14 mouse cellular contexts compared by ENCODE assay signal in genomic region chr2:168333552-168334240, GRCm38 (mm10). TPM values are rescaled to one million over a fixed set of nuclear protein-coding genes. Genes with fewer than 3 reads are reported as not detected.
DNase-seq lines count a peak whose midpoint lies in the region; ATAC-seq and TF ChIP-seq lines count a peak whose summit lies in the region.
"Had no signal": no experiment of that assay in that cellular context is flagged by ENCODE, and none has a peak within 500 bp of the region (broad histone marks: within the 10 kb centered on the region; RNA-seq: fewer than 3 reads in every experiment).

No protein-coding gene starts in this region.

- H3K36me3 ChIP-seq in forebrain, embryonic 10.5 days (replicated peaks): no peaks in the 10 kb centered on the region
- H3K36me3 ChIP-seq in forebrain, postnatal 0 days (ENCODE audit: insufficient read depth): no peaks in the 10 kb centered on the region
- no peaks in the 10 kb centered on the region for H3K36me3 ChIP-seq in midbrain, embryonic 11.5 days (ENCODE audit: control insufficient read depth, insufficient read depth, low read length)
- H3K36me3 ChIP-seq in midbrain, embryonic 15.5 days (replicated peaks): no peaks in the 10 kb centered on the region
- H3K36me3 ChIP-seq in lung, embryonic 16.5 days (ENCODE audit: control insufficient read depth, insufficient read depth, low read length): no peaks in the 10 kb centered on the region
- H3K36me3 ChIP-seq: G1E; liver, embryonic 15.5 days had no signal

- ATAC-seq in forebrain, postnatal 0 days: no peak
- 0 out of 2 replicates have a peak, but pooled peaks have one; percentile 20 for ATAC-seq in midbrain, embryonic 11.5 days (ENCODE audit: low FRiP score)
- ATAC-seq in midbrain, embryonic 15.5 days (replicated peaks): no peak
- peak; percentile 79 for ATAC-seq in lung, embryonic 16.5 days (ENCODE audit: low read depth)

- no peak for TF ChIP-seq CTCF in forebrain, postnatal 0 days (IDR thresholded peaks at IDR 0.05; ENCODE audit: low read depth)

- WGBS in forebrain, embryonic 10.5 days: 71% methylated on average over 20 of the region's 20 CpGs
- 56% methylated on average over 20 of the region's 20 CpGs for WGBS in forebrain, postnatal 0 days
- 59% methylated on average over 20 of the region's 20 CpGs for WGBS in midbrain, embryonic 11.5 days
- WGBS in midbrain, embryonic 15.5 days: 50% methylated on average over 20 of the region's 20 CpGs
- WGBS in lung, embryonic 16.5 days: 15% methylated on average over 20 of the region's 20 CpGs

- no peak overlapping the region for H3K9ac ChIP-seq in forebrain, postnatal 0 days
- H3K9ac ChIP-seq in midbrain, embryonic 11.5 days (ENCODE audit: low read length): no peak overlapping the region
- no peak overlapping the region for H3K9ac ChIP-seq in midbrain, embryonic 15.5 days
- H3K9ac ChIP-seq in lung, embryonic 16.5 days (ENCODE audit: low read length): no peak overlapping the region
- H3K9ac ChIP-seq: hindbrain, embryonic 14.5 days; liver, embryonic 15.5 days had no signal

- H3K27ac ChIP-seq in forebrain, embryonic 10.5 days: peak overlapping the region; percentile 65
- H3K27ac ChIP-seq in forebrain, postnatal 0 days (ENCODE audit: low read depth, low read length): no peak overlapping the region
- no peak overlapping the region for H3K27ac ChIP-seq in midbrain, embryonic 11.5 days (ENCODE audit: low read depth, low read length)
- no peak overlapping the region for H3K27ac ChIP-seq in midbrain, embryonic 15.5 days
- H3K27ac ChIP-seq in lung, embryonic 16.5 days (ENCODE audit: low read length): peak overlapping the region; percentile 38; the same call in 1 of the 2 replicates
- H3K27ac ChIP-seq: hindbrain, embryonic 14.5 days; liver, embryonic 15.5 days had no signal

- H3K27me3 ChIP-seq in forebrain, embryonic 10.5 days (ENCODE audit: poor library complexity, severe bottlenecking): peaks cover 5% of the 10 kb centered on the region; the same call in 1 of the 2 replicates
- H3K27me3 ChIP-seq in forebrain, postnatal 0 days (ENCODE audit: insufficient read depth, low read length): no peaks in the 10 kb centered on the region
- no peaks in the 10 kb centered on the region for H3K27me3 ChIP-seq in midbrain, embryonic 11.5 days (ENCODE audit: control insufficient read depth, insufficient read depth, low read length)
- 0 out of 2 replicates have a peak, but pooled peaks cover 3% of the 10 kb centered on the region for H3K27me3 ChIP-seq in midbrain, embryonic 15.5 days (replicated peaks)
- H3K27me3 ChIP-seq in lung, embryonic 16.5 days (ENCODE audit: control insufficient read depth, insufficient read depth, low read depth, low read length): no peaks in the 10 kb centered on the region
- H3K27me3 ChIP-seq: liver, embryonic 15.5 days had no signal

- peaks cover 32% of the 10 kb centered on the region for H3K4me1 ChIP-seq in forebrain, embryonic 10.5 days
- H3K4me1 ChIP-seq in forebrain, postnatal 0 days (ENCODE audit: insufficient read depth): peaks cover 9% of the 10 kb centered on the region
- peaks cover 20% of the 10 kb centered on the region for H3K4me1 ChIP-seq in midbrain, embryonic 11.5 days (ENCODE audit: control insufficient read depth, insufficient read depth, low read length)
- peaks cover 22% of the 10 kb centered on the region for H3K4me1 ChIP-seq in midbrain, embryonic 15.5 days
- H3K4me1 ChIP-seq in lung, embryonic 16.5 days (replicated peaks; ENCODE audit: control insufficient read depth, insufficient read depth, low read length): peaks cover 20% of the 10 kb centered on the region
- H3K4me1 ChIP-seq: liver, embryonic 15.5 days had no signal

- no peaks in the 10 kb centered on the region for H3K9me3 ChIP-seq in forebrain, embryonic 10.5 days
- no peaks in the 10 kb centered on the region for H3K9me3 ChIP-seq in forebrain, postnatal 0 days (ENCODE audit: low read length)
- H3K9me3 ChIP-seq in midbrain, embryonic 11.5 days (ENCODE audit: control insufficient read depth, low read length): no peaks in the 10 kb centered on the region
- H3K9me3 ChIP-seq in midbrain, embryonic 15.5 days: no peaks in the 10 kb centered on the region
- H3K9me3 ChIP-seq in lung, embryonic 16.5 days (ENCODE audit: control insufficient read depth, low read length): no peaks in the 10 kb centered on the region
- H3K9me3 ChIP-seq: liver, embryonic 15.5 days had no signal

- DNase-seq in forebrain, embryonic 10.5 days (ENCODE audit: extremely low spot score, low spot score): no peak
- no peak for DNase-seq in forebrain, postnatal 0 days
- DNase-seq in midbrain, embryonic 11.5 days (ENCODE audit: low spot score, missing footprints): peak; percentile 89
- DNase-seq in yolk sac, embryonic 10.5 days (ENCODE audit: low spot score): peak; percentile 7
- no peak for DNase-seq in right cerebral cortex, postnatal 25 days
- DNase-seq in spleen, postnatal 14 days (ENCODE audit: low spot score in 2 of 2): no peak
- DNase-seq: cerebellum, postnatal 10 days; gastrocnemius, postnatal 36 days; thymus, postnatal 36 days had no signal

- no peak overlapping the region for H3K4me3 ChIP-seq in forebrain, embryonic 10.5 days
- no peak overlapping the region for H3K4me3 ChIP-seq in forebrain, postnatal 0 days (ENCODE audit: low read depth, low read length)
- no peak overlapping the region for H3K4me3 ChIP-seq in midbrain, embryonic 11.5 days (ENCODE audit: low read depth, low read length)
- no peak overlapping the region for H3K4me3 ChIP-seq in midbrain, embryonic 15.5 days
- no peak overlapping the region for H3K4me3 ChIP-seq in lung, embryonic 16.5 days (ENCODE audit: low read length)
- H3K4me3 ChIP-seq: liver, embryonic 15.5 days had no signal

- H3K4me2 ChIP-seq in forebrain, postnatal 0 days (ENCODE audit: low read depth): no peak overlapping the region
- H3K4me2 ChIP-seq in midbrain, embryonic 11.5 days: no peak overlapping the region
- no peak overlapping the region for H3K4me2 ChIP-seq in midbrain, embryonic 15.5 days
- H3K4me2 ChIP-seq in lung, embryonic 16.5 days (ENCODE audit: low read depth, low read length): peak overlapping the region; percentile 25; the same call in 1 of the 2 replicates
- H3K4me2 ChIP-seq: hindbrain, embryonic 14.5 days; liver, embryonic 15.5 days had no signal

RNA-seq across cellular contexts. Expression of gene Kcng1, which starts 52.2 kb away (rescaled TPM):
- polyA plus RNA-seq in forebrain, embryonic 10.5 days (2016; fragmentation: Nextera tagmentation; extraction: Ambion mirVana): 2.6 and 2.7 TPM in 2 replicates
- 2.0 and 2.6 TPM in 2 replicates for total RNA-seq in forebrain, postnatal 0 days (2014; rRNA removed)
- polyA plus RNA-seq in forebrain, postnatal 0 days (2015; fragmentation: Nextera tagmentation; extraction: Ambion mirVana): 6.6 and 8.2 TPM in 2 replicates
- polyA plus RNA-seq in midbrain, embryonic 11.5 days (2014; fragmentation: Nextera tagmentation; extraction: Ambion mirVana): 1.2 and 1.7 TPM in 2 replicates
- polyA plus RNA-seq in midbrain, embryonic 15.5 days (2015; fragmentation: Nextera tagmentation; extraction: Ambion mirVana): 3.5 and 3.8 TPM in 2 replicates
- 0.19 and 0.20 TPM in 2 replicates for polyA plus RNA-seq in lung, embryonic 16.5 days (2015; fragmentation: Nextera tagmentation; extraction: Ambion mirVana)
- polyA plus RNA-seq: G1E had no signal

Comparison
In these comparisons a context has a peak if more than half of its experiments do, and no peak if none do; other contexts are left out.
1. H3K27ac ChIP-seq: peak in forebrain, embryonic 10.5 days (single experiment) and lung, embryonic 16.5 days (single experiment); none in forebrain, postnatal 0 days (single experiment), midbrain, embryonic 11.5 days (single experiment) and midbrain, embryonic 15.5 days (single experiment).
2. ATAC-seq: peak in midbrain, embryonic 11.5 days (single experiment) and lung, embryonic 16.5 days (single experiment); none in forebrain, postnatal 0 days (single experiment) and midbrain, embryonic 15.5 days (single experiment).
3. DNase-seq: peak in midbrain, embryonic 11.5 days (single experiment) and yolk sac, embryonic 10.5 days (single experiment); none in forebrain, embryonic 10.5 days (single experiment), forebrain, postnatal 0 days (single experiment), right cerebral cortex, postnatal 25 days (single experiment) and spleen, postnatal 14 days (0 of 2).